Mouse (Mus musculus) embryonic fibroblast, embryonic 13.5 days (primary cell): ENCODE results near the gene Upk1a.

ENCODE experiments used
- CTCF ChIP-seq: IDR thresholded peaks from 2 replicates; pipeline ENCODE4 v1.5.1; 2011; ENCODE audit warnings: mild to moderate bottlenecking, control low read depth, low read length, moderate library complexity, borderline replicate concordance; ENCODE audit not compliant: insufficient read depth
- POLR2A ChIP-seq: IDR thresholded peaks from 2 replicates; pipeline ENCODE4 v1.6.1; 2011; ENCODE audit warnings: low read depth, mild to moderate bottlenecking, control low read depth, low read length, moderate library complexity

DNA sequence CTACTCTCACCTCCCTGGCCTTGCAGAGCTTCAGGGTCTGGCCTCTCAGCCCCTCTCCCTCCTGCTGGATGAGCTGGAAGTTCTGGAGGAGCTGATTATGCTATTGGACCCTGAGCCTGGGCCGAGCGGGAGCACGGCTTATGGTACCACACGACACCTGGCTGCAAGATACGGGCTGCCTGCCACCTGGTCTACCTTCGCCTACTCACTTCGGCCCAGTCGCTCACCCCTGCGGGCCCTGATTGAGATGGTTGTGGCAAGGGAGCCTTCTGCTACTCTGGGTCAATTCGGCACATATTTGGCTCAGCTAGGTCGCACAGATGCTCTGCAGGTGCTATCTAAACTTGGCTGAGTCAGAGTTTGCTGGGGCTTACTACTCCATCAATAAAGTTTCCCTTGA is 45.1 kb downstream of the Upk1a start:
- TF ChIP-seq CTCF, result no peak
- no peak for TF ChIP-seq POLR2A
